Mouse (Mus musculus) spleen, postnatal 10 days (tissue): ENCODE measurements around the gene Nepro.

ENCODE experiments used
- DNase-seq, 2 experiments: peaks; one replicate each; pipeline ENCODE4 v3.0.0; 2021 to 2022; ENCODE audit warnings: low spot score in 2 of 2

The Nepro gene

DNA sequence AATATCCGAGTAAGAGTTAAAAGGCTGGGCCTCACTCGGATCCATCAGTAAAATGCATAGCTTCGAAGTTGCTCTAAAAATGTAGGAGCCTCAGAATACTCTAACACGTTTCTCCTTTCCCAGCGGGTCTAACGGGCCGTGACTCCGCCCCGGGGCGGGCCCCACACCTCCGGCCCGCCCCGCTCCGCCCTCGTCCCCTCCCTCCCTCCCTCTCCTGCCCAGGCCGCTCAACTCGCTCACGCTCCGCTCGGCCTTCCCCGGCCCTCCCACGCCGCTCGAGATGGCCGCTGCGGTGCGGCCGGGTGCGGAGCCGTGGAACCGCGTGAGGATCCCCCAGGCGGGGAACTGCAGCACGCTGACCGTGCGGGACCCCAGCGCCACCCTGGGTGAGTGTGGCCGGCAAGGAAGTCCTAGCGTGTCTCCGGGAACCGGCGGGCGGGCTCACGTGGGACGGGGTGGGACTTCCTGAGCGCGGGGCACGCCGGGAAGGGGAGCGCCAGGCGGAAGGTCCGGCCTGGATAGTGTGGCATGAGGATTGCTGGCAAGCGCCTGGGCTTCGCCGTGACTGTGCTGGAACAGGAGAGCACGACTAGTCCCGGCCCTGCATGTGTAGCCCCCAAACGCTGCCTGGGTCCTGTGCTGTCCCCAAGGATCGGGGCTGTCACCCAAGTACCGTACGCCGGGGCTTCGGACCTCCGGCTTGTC, at the start of gene Nepro:
Gene Nepro, plus strand, starts transcription at position 219 of the 705 bp plus-strand sequence.
- DNase-seq = peak; percentile 91 to 96

DNA sequence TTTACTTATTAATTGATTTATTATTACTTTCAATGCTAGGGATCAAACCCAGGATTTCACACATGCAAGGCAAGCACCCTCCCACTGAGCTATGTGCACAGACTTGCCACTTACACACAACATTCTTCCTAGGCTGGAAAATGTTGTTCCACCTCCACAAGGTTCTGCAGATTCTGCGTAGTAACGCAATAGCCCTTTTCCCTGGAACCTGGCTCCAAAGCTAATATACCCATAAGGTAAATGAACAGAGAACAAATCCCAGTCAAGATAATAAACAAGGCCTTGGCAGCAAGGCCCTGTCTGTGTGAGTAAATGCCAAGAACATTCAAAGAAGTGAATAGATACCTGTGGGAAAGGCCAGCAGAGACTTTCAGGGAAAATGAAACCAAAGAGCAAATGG, 47.7 kb upstream of the Nepro start:
- DNase-seq = no peak

DNA sequence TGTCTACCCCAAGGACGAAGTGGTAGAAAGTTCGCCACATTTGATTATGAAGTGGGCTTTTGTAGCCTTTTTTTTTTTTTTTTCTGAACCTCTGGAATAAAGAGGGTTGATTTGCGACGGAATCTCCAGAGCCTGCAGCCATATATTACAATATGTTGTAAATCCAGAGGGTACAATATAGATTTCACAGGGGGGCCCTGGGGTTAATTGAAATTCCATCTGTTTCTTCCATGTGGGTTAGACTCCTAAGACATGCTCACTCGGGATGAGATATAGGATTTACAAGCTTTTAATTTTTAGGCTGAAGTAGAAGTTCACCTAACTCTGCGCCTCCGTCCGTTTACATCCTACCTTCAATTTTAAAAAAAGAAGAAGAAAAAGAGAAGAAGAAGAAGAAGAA, 45.0 kb upstream of the Nepro start:
- DNase-seq = no peak

- DNase-seq = no peak
Observed at GRCm38 (mm10) chr16:44679503-44679971, 44.6 kb upstream of the Nepro start.

DNA sequence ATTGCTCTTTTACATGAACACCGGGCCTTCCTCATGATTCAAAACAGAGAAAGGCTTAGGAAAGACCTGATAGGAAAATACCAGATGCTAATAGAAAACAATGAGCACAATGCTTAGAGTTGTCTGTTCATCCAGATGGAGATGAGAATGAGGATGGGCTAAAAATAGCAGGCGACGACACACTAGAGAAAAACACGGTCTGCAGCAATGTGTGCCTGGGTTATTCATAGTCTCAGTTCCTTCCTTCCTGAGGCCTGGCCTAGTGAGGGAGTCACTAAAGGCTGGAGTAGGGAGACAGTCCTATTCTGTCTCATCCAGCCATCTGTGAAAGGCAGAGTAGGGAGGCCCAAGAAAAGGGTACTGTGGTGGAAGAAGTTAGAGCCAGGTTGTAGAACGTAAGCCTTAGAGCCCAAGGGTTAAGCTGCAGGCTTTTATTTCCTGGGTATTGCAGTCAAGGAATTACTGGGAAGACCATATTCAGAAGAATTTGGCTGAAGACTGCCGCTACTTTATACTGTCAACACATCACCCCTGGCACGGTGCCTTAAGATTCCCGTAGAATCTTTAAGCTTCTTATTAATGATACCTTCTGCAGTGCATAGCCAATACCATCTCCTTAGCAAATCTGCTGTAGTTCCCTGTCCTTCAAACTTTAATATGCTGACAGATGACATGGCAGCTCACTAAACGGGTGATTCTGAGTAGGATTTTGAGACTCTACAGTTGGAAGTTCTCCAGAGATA, 43.2 kb upstream of the Nepro start:
- no peak for DNase-seq

DNA sequence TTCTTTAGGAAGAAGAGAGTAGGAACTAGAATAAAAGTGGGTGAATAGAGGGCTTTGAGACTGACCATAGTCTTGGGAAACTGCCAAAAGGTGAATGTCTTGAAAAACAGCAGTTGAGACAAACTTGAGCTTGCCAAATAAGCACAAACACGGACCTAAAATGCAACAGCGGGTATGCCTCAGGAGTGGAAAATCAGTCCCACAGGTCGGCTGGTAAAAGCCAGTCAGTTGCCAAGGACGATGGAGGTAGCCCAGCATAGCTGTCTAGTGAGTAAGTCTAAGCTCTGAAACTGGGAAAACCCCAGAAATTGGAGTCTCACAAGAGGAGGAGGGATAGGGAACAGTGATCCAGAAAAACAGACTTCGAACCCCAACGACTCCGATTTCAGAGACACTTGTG, 39.5 kb upstream of the Nepro start:
- DNase-seq = no peak

- no peak for DNase-seq
Observed at GRCm38 (mm10) chr16:44685401-44685800, 38.7 kb upstream of the Nepro start.

DNA sequence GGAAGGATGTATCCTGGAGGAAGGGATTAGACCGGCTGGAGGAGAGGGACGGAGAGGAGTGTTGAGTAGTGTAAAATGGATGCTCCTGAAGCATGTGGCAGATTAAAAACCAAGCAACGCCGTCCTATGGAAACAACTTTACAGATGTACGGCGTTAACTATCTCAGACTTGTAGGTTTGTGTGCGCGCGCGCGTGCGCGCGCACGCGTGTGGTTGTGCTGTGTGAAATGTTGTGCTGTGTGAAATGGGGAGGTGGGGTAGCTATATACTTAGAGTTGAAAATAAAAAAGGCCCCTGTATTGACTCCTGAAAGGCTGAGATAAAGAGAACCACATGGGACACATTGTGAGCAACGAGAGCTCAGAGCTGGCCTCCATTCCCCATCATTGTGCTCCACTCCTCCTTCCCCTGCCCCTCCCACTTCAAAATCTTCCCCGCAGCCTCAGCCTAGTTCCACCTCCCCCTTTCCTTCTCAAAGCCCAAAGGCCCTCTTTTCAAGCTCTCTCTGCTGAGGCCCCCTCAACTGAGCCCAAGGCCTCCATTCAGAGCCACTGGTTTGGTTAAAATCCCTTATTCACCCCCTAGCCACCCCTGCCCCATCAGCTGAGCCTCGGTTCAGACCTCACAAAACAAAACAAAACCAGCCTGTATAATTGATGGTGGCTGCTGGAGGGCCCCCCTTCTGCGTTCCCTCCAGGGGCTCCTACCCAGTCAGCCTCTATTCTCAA, 36.9 kb upstream of the Nepro start:
- DNase-seq = no peak

DNA sequence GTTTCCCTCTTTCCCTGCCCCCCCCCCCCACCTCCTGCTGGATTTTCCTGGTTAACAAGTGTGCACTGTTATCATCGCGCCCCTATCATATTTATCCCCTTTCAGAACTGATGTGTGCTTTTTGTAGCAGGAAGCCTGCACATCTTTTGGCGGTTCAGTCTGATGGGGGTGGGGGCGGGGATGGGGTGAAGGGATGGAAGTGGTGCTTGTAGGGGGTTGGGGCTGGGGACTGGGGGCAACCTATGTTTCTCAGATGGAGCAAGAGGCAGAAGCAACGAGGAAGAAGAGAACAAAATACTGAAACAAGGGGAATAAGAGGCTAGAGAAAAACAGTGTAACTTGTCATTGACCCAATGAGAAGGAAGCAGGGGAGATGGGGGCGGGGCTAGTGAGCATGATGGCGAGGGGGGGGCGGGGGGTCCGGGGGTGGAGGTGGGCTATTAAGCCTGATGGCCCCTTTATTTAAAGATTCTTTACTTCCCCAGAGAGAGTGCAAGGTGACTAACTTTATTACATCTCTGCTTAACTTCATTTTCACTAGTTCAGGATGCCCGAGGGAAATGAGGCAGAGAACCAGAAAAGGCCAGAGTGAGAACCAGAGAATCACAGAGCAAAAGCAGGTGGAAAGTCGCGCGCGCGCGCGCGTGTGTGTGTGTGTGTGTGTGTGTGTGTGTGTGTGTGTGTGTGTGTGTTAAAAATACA, 36.2 kb upstream of the Nepro start:
- DNase-seq = no peak

GRCm38 (mm10) chr16:44688507-44688906, 35.6 kb upstream of the Nepro start:
- DNase-seq = no peak

GRCm38 (mm10) chr16:44690501-44690900, 33.6 kb upstream of the Nepro start:
- no peak for DNase-seq

GRCm38 (mm10) chr16:44691066-44691465, 33.0 kb upstream of the Nepro start:
- no peak for DNase-seq

GRCm38 (mm10) chr16:44691561-44692141, 32.5 kb upstream of the Nepro start:
- peak in 1 of 2 experiments; percentile 48 for DNase-seq

DNA sequence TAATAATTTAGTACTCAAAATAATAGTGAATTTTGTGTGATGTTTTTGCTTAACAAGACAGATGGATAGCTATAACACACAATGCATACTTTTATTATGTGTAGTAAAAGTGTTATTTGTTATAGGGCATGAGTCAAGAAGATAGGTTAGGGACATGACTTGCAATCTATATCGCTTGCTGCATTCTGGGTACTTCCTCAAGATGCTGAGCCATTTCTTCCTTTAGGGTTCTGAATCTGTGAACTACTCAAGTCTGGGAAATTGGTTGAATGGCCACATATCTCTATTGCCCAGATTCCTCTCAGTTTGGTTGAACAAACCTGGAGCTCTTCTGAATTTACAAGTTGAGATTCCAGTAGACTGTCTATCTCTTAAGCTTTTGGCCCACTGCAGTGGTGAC, 31.6 kb upstream of the Nepro start:
- DNase-seq = no peak

DNA sequence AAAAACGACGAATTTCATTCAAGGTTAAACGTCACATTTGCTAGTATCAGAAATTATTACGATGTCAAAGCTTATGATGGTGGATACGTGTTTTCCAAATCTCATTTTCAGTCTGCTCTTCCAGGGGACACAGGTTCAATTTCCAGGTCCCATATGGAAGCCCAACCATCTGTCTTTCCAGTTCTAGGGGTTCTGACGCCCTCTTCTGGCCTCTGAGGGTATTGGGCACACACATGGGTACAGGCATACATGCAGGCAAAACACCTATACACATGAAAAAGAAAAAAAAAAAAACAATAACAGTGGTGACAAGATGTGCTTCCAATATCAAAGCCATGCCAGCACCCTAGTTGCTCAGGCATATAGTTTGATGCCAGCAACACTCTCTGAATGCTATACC, 30.4 kb upstream of the Nepro start:
- no peak for DNase-seq

DNA sequence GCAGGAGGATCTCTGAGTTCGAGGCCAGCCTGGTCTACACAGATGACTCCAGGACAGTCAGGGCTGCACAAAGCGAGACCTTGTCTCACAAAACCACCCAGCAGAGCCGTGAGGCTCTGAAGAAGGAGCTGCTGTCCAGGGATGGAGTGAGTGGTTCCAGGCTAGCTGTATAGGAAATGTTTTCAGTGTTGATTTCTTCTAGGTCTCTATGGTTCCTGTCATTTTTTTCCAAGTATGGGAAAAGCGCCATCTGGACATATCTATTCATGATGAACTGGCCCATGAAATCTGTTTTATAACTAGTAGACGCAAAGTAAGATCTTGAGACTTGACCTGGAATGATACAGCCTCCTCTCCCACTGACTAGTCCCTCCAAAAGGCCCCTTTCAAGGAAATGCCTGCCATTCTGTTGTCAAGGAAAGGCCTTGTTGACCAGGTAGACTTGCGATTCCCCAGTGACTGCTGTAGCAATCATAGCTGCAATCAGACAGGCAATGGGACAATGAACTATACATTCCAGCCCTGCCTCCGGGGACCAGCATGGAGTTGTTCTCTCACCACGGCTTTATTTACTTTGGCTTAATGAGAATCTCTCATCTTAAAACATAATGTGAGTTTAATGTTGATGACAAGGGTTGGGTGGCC, 28.8 kb upstream of the Nepro start:
- no peak for DNase-seq

- DNase-seq = no peak
Observed at GRCm38 (mm10) chr16:44695859-44696620, 28.1 kb upstream of the Nepro start.

DNA sequence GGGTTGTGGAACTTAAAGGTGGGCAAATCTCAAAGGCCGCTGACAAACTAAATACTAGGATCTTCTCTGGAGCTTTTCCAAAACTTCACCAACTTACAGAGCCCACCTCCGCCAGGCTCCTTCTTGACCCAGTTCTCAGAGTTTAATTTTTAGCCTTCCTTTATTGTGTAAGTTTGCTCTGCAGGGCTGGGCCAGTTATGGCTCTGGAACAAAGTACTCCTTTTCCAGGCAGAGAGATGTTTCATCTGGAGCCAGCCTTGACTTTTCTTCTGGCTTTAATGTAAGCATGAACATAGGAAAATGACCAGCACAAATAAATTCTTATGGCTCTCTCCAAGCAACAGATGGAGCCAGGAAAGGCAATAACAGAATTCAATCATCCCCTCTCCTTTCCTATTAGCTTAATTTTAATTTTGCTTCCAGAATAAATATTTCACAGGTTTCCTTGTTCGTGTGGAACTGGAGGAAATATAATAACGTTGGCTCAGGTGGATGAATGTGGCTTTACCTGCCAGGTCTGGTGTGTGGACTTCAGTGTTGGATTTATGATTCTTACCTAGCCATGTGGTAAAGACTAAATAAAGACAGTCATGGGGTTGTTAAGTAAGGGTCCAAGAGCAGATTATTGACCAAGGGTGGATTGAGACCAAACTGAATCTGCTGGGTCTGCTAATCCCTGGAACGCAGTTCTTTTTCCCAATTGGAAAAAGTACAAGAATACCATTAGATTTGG, 26.5 kb upstream of the Nepro start:
- DNase-seq = no peak

DNA sequence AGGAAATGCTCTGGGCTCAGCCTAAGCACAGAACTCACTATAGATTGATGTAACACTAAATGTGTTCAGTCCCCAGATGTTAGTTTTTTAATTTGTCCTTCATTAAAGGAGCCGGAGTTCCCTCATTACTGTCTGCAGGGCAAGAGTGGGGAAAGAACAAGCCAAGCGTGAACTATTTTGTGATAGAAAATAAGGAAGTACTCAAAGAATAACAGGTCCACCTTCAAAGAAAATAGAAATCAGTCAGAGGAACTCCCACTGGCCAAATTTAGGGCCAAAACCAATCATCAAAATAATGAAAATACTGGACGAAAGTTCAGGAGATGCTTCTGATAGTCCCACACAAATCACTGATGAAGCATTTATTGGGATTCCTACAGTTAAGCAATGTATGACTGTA, 22.9 kb upstream of the Nepro start:
- DNase-seq = no peak

GRCm38 (mm10) chr16:44702272-44702671, 21.8 kb upstream of the Nepro start:
- DNase-seq = no peak
